Mouse (Mus musculus) bone marrow macrophage, adult 2 months (primary cell): Measurements from ENCODE around the gene Cfap46. TPM values are rescaled to one million over a fixed set of nuclear protein-coding genes. Genes with fewer than 3 reads are reported as not detected.

Experiments used
- H3K27ac ChIP-seq: 2 replicates; pipeline ENCODE4 v1.5.1; 2012; ENCODE audit warnings: low read depth, low read length; ENCODE audit not compliant: insufficient read depth
- H3K4me1 ChIP-seq: 2 replicates; pipeline ENCODE4 v1.6.1; 2012; ENCODE audit warnings: low read length; ENCODE audit not compliant: control insufficient read depth, insufficient read depth
- H3K4me3 ChIP-seq: 2 replicates; pipeline ENCODE4 v1.5.1; 2012; ENCODE audit warnings: mild to moderate bottlenecking, low read length, moderate library complexity; ENCODE audit not compliant: insufficient read depth
- CTCF ChIP-seq: IDR thresholded peaks from 2 replicates; pipeline ENCODE4 v1.5.1; 2012; ENCODE audit warnings: low read depth, mild to moderate bottlenecking, low read length, moderate library complexity
- POLR2A ChIP-seq: IDR thresholded peaks from 2 replicates; pipeline ENCODE4 v1.6.1; 2012; ENCODE audit warnings: mild to moderate bottlenecking, low read depth, low read length, borderline replicate concordance
- polyA plus RNA-seq: library from polyadenylated mRNA; stranded (reverse); fragments of >200 nt; gene quantifications from 2 replicates; pipeline ENCODE4 v1.2.4, GENCODE M21; 2012; ENCODE audit not compliant: missing spikeins, insufficient read depth, insufficient read length

Cfap46 gene
- polyA plus RNA-seq, 1 experiment, result not detected

DNA sequence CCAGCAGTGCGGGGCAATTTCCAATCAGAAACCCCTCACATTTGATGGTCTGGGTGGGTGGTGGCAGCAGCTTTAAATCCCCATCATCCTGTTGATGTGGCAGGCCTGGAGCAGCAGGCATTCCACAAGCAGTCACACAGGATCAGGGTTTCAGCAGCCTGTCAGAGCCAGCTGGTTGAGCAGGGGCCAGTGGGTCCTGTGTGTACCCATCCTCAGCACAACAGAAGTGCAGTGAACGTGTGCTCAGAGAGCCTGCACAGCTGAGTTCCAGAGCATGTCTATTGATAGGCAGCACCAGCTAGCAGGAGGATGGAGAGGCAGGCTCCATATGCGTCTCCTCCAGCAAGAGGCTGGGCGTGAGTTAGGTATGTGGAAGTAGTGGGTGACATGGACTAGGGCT is 120.2 kb downstream of the Cfap46 start:
- Histone ChIP-seq H3K4me3 (no peak overlapping the region), H3K27ac (no peak overlapping the region), H3K4me1 (no peaks in the 10 kb centered on the region)
- TF ChIP-seq CTCF, result no peak

DNA sequence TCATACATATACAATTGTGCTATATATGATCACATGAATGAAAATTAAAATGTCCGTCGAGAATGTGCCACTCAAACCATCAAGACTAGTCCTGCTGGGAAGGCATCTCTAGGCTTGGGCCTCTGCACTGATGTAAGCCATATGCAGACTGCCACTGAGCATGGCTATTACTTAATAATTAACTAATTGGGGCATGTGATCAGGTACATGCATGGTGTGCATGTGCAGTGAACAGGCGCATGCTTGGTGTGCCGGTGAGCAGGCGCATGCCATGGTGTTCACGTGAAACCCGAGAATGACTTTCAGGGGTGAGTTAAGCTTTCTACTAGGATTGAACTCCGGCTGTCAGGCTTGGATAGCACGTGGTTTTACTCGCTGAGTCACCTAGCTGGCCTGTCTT is 124.0 kb downstream of the Cfap46 start:
- no peak overlapping the region for H3K4me3 ChIP-seq
- no peak for TF ChIP-seq POLR2A
- TF ChIP-seq CTCF, result no peak
- no peaks in the 10 kb centered on the region for H3K4me1 ChIP-seq
- no peak overlapping the region for H3K27ac ChIP-seq

DNA sequence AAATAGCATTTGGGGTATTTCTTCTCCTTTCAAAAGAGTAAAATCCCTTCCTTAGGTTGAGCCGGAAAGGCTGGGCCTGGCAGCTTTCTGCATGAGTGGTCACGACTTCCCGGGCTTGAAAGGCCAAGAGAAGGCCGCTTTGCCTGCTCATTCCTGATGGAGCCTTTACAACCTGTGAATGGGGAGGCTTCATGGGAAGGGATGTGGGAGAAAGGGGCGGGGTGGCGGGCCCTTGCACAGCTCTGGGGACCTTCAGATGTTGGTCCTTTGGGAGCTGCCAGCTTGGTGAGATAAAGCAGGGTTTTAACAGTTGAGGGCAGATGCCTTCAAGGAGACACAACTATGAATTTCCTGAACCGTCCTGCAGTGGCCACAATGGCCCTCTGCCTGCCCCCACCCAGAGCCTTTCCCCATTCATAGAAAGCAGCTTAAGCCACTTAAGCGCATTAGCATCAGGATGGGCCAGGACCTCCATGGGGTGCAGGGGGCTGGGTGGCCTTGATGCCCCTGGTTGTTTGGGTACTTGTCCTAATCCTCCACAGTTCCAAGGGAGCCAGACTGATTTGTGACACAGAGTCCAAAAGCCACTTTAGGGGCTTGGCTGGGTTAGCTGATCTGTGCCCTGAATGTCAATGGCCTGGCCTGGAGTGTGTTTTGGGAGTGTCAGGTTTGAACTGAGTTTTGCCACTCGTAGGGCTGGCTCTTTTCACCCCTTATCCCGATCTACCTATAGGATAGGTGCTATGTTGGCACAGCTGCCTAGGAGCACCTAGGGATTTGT is 126.7 kb downstream of the Cfap46 start:
- Histone ChIP-seq H3K27ac (no peak overlapping the region), H3K4me3 (no peak overlapping the region), H3K4me1 (no peaks in the 10 kb centered on the region)
- TF ChIP-seq POLR2A (no peak), CTCF (no peak)

- TF ChIP-seq CTCF, result no peak
- no peak for TF ChIP-seq POLR2A
- no peak overlapping the region for H3K27ac ChIP-seq
- no peak overlapping the region for H3K4me3 ChIP-seq
- no peaks in the 10 kb centered on the region for H3K4me1 ChIP-seq
These were observed 127.3 kb downstream of the Cfap46 start for GRCm38 (mm10) chr7:139556331-139556730.

- H3K4me3 ChIP-seq, result no peak overlapping the region
- H3K4me1 ChIP-seq, result no peaks in the 10 kb centered on the region
- H3K27ac ChIP-seq, result no peak overlapping the region
- no peak for TF ChIP-seq POLR2A
- no peak for TF ChIP-seq CTCF
These were observed 132.1 kb downstream of the Cfap46 start for GRCm38 (mm10) chr7:139551519-139551918.

Other genes with a start within 250 kb of the Cfap46 start
- gene Nkx6-2, start 101.0 kb downstream of the Cfap46 start, polyA plus RNA-seq, result not detected in 2 replicates
- not detected in 2 replicates for gene Adgra1, start 150.4 kb upstream of the Cfap46 start, polyA plus RNA-seq
- gene Kndc1, start 210.9 kb upstream of the Cfap46 start, polyA plus RNA-seq, result not detected in 2 replicates